Mouse (Mus musculus) kidney, embryonic 14.5 days (tissue): ENCODE results near the gene Cwf19l1. TPM values are rescaled to one million over a fixed set of nuclear protein-coding genes. Genes with fewer than 3 reads are reported as not detected.

Experiments
- ATAC-seq: fragments of 200-750 bp; cut with Nextera tagmentation; 2 replicates; pipeline ENCODE4 v1.8.0; 2017; ENCODE audit warnings: moderate number of reproducible peaks, mild to moderate bottlenecking, moderate TSS enrichment, moderate library complexity; ENCODE audit not compliant: low FRiP score, low TSS enrichment
- H3K27ac ChIP-seq: fragments of 300-500 bp; sonication (generic); 2 replicates; pipeline ENCODE4 v1.5.1; 2014; ENCODE audit warnings: low read depth, mild to moderate bottlenecking, low read length, moderate library complexity, mixed read lengths
- H3K27me3 ChIP-seq: fragments of 300-500 bp; sonication (generic); 2 replicates; pipeline ENCODE4 v1.6.1; 2014; ENCODE audit warnings: mild to moderate bottlenecking, low read length; ENCODE audit not compliant: control insufficient read depth, insufficient read depth
- H3K36me3 ChIP-seq: fragments of 300-500 bp; sonication (generic); 2 replicates; pipeline ENCODE4 v1.6.1; 2014; ENCODE audit warnings: low read length, mixed read lengths; ENCODE audit not compliant: control insufficient read depth, insufficient read depth
- H3K4me1 ChIP-seq: fragments of 300-500 bp; sonication (generic); 2 replicates; pipeline ENCODE4 v1.6.1; 2014; ENCODE audit warnings: low read length, mixed read lengths; ENCODE audit not compliant: control insufficient read depth, insufficient read depth
- H3K4me2 ChIP-seq: fragments of 300-500 bp; sonication (generic); replicated peaks from 2 replicates; pipeline ENCODE4 v1.6.1; 2014; ENCODE audit warnings: low read depth, mild to moderate bottlenecking, low read length
- H3K4me3 ChIP-seq: fragments of 300-500 bp; sonication (generic); 2 replicates; pipeline ENCODE4 v1.5.1; 2014; ENCODE audit warnings: mild to moderate bottlenecking, low read length
- H3K9ac ChIP-seq: fragments of 300-500 bp; sonication (generic); 2 replicates; pipeline ENCODE4 v1.6.1; 2014; ENCODE audit warnings: low read depth, mild to moderate bottlenecking, low read length, moderate library complexity
- H3K9me3 ChIP-seq: fragments of 300-500 bp; sonication (generic); 2 replicates; pipeline ENCODE4 v1.6.1; 2016; ENCODE audit warnings: low read length; ENCODE audit not compliant: control insufficient read depth
- WGBS: fragments of 180-500 bp; shearing (Covaris S2); extraction: QIAGEN DNeasy Blood & Tissue Kit; methylation state at CpG from one replicate; pipeline ENCODE4 v1.1.7; 2014; 5-methylcytosine and 5-hydroxymethylcytosine counted together
- polyA plus RNA-seq: library from polyadenylated mRNA; unstranded; fragments of >200 nt; fragmentation: Nextera tagmentation; extraction: Ambion mirVana; gene quantifications from 2 replicates; pipeline ENCODE4 v1.2.1, GENCODE M21; 2014

The Cwf19l1 gene
- polyA plus RNA-seq, 1 experiment from 2014 or later: 39.2 TPM

DNA sequence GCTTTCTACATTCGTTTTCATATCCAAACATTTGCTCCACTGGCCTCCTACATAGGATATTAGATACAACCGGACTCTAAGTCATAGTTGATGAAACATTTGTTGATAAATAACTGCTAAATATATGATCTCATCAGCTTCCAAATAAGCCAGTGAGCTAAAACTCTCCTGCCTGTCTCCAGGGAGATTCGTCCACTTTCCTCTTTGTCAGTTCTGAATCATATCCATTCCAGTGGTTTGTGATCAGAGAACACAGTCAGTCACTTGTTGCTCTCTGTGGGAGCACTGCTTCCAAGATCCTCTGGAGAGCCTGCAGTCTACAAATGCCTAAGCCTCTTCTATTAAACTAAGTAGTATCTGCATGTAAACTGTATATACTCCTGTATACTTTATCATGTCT is 75.5 kb downstream of the Cwf19l1 start:
- Histone ChIP-seq H3K4me3 (no peak overlapping the region), H3K4me2 (no peak overlapping the region), H3K27ac (no peak overlapping the region), H3K4me1 (no peaks in the 10 kb centered on the region), H3K9me3 (no peaks in the 10 kb centered on the region), H3K9ac (no peak overlapping the region), H3K36me3 (peaks cover 50% of the 10 kb centered on the region), H3K27me3 (no peaks in the 10 kb centered on the region)
- ATAC-seq: no peak
- WGBS: 92% methylated on average over 3 of the region's 3 CpGs

Other genes starting within 250 kb of the Cwf19l1 start
- gene Dnmbp, start 195.7 kb downstream of the Cwf19l1 start, polyA plus RNA-seq: 21.5 and 24.2 TPM in 2 replicates
- gene Cpn1, start 149.3 kb downstream of the Cwf19l1 start, polyA plus RNA-seq: 20.3 and 32.3 TPM in 2 replicates
- gene Cyp2c23, start 106.7 kb downstream of the Cwf19l1 start, polyA plus RNA-seq: 0.31 TPM in 1 of 2 replicates, not detected in the other
- 29.7 and 39.0 TPM in 2 replicates for gene Erlin1, start 66.1 kb downstream of the Cwf19l1 start, polyA plus RNA-seq
- gene Chuk, start 28.4 kb downstream of the Cwf19l1 start, polyA plus RNA-seq: 39.1 and 54.6 TPM in 2 replicates
- gene Bloc1s2, start 10.6 kb upstream of the Cwf19l1 start, polyA plus RNA-seq: 95.1 and 117 TPM in 2 replicates
- gene Pkd2l1, start 56.6 kb upstream of the Cwf19l1 start, polyA plus RNA-seq: 0.06 TPM in 1 of 2 replicates, not detected in the other
- 0.12 and 0.96 TPM in 2 replicates for gene Scd3, start 67.4 kb upstream of the Cwf19l1 start, polyA plus RNA-seq
- 103 and 205 TPM in 2 replicates for gene Scd2, start 157.8 kb upstream of the Cwf19l1 start, polyA plus RNA-seq
- 0.11 TPM in 1 of 2 replicates, not detected in the other for gene Scd4, start 197.2 kb upstream of the Cwf19l1 start, polyA plus RNA-seq